Mouse (Mus musculus) testis, postnatal 10 days (tissue): ENCODE data around the gene Speg.
A peak's percentile ranks its signal among the peaks of the same experiment; 100 is the strongest.

Source experiments
- DNase-seq: peaks from one replicate; pipeline ENCODE4 v3.0.0; 2021; ENCODE audit warnings: low spot score

Speg gene

GRCm38 (mm10) chr1:75442171-75442570, 67.1 kb downstream of the Speg start:
- no peak for DNase-seq

- no peak for DNase-seq
Measured at GRCm38 (mm10) chr1:75442811-75443210, 67.7 kb downstream of the Speg start.

- no peak for DNase-seq
Measured at GRCm38 (mm10) chr1:75443247-75444024, 68.3 kb downstream of the Speg start.

GRCm38 (mm10) chr1:75444208-75444607, 69.1 kb downstream of the Speg start:
- no peak for DNase-seq

GRCm38 (mm10) chr1:75445141-75445701, 70.1 kb downstream of the Speg start:
- DNase-seq = no peak

- peak; percentile 89 for DNase-seq
Measured at GRCm38 (mm10) chr1:75445751-75446611, 70.9 kb downstream of the Speg start.

GRCm38 (mm10) chr1:75446656-75447055, 71.6 kb downstream of the Speg start:
- no peak for DNase-seq

GRCm38 (mm10) chr1:75447265-75448051, 72.4 kb downstream of the Speg start:
- DNase-seq = no peak

GRCm38 (mm10) chr1:75448052-75448431, 72.9 kb downstream of the Speg start:
- no peak for DNase-seq

- no peak for DNase-seq
Measured at GRCm38 (mm10) chr1:75448937-75449336, 73.8 kb downstream of the Speg start.

- no peak for DNase-seq
Measured at GRCm38 (mm10) chr1:75449377-75450135, 74.5 kb downstream of the Speg start.

GRCm38 (mm10) chr1:75450314-75451005, 75.4 kb downstream of the Speg start, which contains the start of gene Asic4:
Gene Asic4 (plus strand): TSS chr1:75450436.
- no peak for DNase-seq

GRCm38 (mm10) chr1:75451900-75452299, 76.8 kb downstream of the Speg start:
- DNase-seq = no peak

- no peak for DNase-seq
Measured at GRCm38 (mm10) chr1:75455433-75455832, 80.3 kb downstream of the Speg start.

- DNase-seq = no peak
Measured at GRCm38 (mm10) chr1:75455948-75456347, 80.9 kb downstream of the Speg start.

GRCm38 (mm10) chr1:75456746-75457564, 81.9 kb downstream of the Speg start:
- DNase-seq = peak; percentile 67

- DNase-seq = no peak
Measured at GRCm38 (mm10) chr1:75457710-75458024, 82.6 kb downstream of the Speg start.

- DNase-seq = peak; percentile 64
Measured at GRCm38 (mm10) chr1:75458025-75458788, 83.1 kb downstream of the Speg start.
